Mouse (Mus musculus) spleen, adult 2 months (tissue): ENCODE results near the gene Pbld2. TPM values are rescaled to one million over a fixed set of nuclear protein-coding genes. Genes with fewer than 3 reads are reported as not detected.

Experiments
- DNase-seq, 2 experiments: peaks; one replicate each; pipeline versions ENCODE4 v3.0.0 to v3.0.0-alpha.2; 2012 to 2021; ENCODE audit warnings: low spot score in 2 of 2, low read depth in 1 of 2
- H3K27ac ChIP-seq: fragments of 200-500 bp; 2 replicates; pipeline ENCODE4 v1.5.1; 2012; ENCODE audit warnings: low read length, inconsistent platforms; ENCODE audit not compliant: insufficient read depth
- H3K27me3 ChIP-seq: fragments of 200-500 bp; 2 replicates; pipeline ENCODE4 v1.6.1; 2012; ENCODE audit warnings: mild to moderate bottlenecking, moderate library complexity, low read length, inconsistent platforms; ENCODE audit not compliant: control insufficient read depth, insufficient read depth
- H3K36me3 ChIP-seq: fragments of 200-500 bp; 2 replicates; pipeline ENCODE4 v1.6.1; 2012; ENCODE audit warnings: mild to moderate bottlenecking, low read length, inconsistent platforms; ENCODE audit not compliant: control insufficient read depth, insufficient read depth
- H3K4me1 ChIP-seq: fragments of 200-500 bp; 2 replicates; pipeline ENCODE4 v1.6.1; 2011; ENCODE audit warnings: inconsistent platforms; ENCODE audit not compliant: control insufficient read depth, insufficient read depth, insufficient read length
- H3K4me3 ChIP-seq: fragments of 200-500 bp; 2 replicates; pipeline ENCODE4 v1.5.1; 2011; ENCODE audit warnings: mild to moderate bottlenecking, inconsistent platforms; ENCODE audit not compliant: insufficient read depth, insufficient read length; ENCODE audit errors: extremely low read depth
- CTCF ChIP-seq: fragments of 200-500 bp; IDR thresholded peaks from 2 replicates; pipeline ENCODE4 v1.5.1; 2011; ENCODE audit warnings: mild to moderate bottlenecking, inconsistent platforms; ENCODE audit not compliant: insufficient read depth, insufficient read length, insufficient replicate concordance; ENCODE audit errors: extremely low read depth
- POLR2A ChIP-seq: fragments of 200-500 bp; IDR thresholded peaks from 2 replicates; pipeline ENCODE4 v1.6.1; 2011; ENCODE audit warnings: low read depth, low read length, inconsistent platforms
- WGBS: fragments of 180-500 bp; shearing (Covaris S2); methylation state at CpG from one replicate; pipeline ENCODE4 v1.1.7; 2018; 5-methylcytosine and 5-hydroxymethylcytosine counted together
- polyA plus RNA-seq: library from polyadenylated mRNA; depleted of rRNA; stranded (reverse); fragments of >200 nt; gene quantifications from 2 replicates; pipeline ENCODE4 v1.2.3, GENCODE M21; 2012

Pbld2 gene
- polyA plus RNA-seq, 1 experiment, result 0.74 TPM

- H3K4me1 ChIP-seq, result no peaks in the 10 kb centered on the region
- peaks cover 36% of the 10 kb centered on the region for H3K36me3 ChIP-seq
- H3K27me3 ChIP-seq, result no peaks in the 10 kb centered on the region
- TF ChIP-seq CTCF (no peak), POLR2A (no peak)
- no peak overlapping the region for H3K27ac ChIP-seq
- H3K4me3 ChIP-seq, result no peak overlapping the region
- WGBS, result 93% methylated on average over 6 of the region's 6 CpGs
- DNase-seq, result no peak
Observed at GRCm38 (mm10) chr10:63011556-63011955, 12.6 kb upstream of the Pbld2 start.

GRCm38 (mm10) chr10:63013476-63013875 is 10.6 kb upstream of the Pbld2 start:
- Histone ChIP-seq H3K36me3 (peaks cover 36% of the 10 kb centered on the region), H3K4me1 (no peaks in the 10 kb centered on the region), H3K4me3 (no peak overlapping the region), H3K27me3 (no peaks in the 10 kb centered on the region), H3K27ac (no peak overlapping the region)
- DNase-seq, result no peak
- TF ChIP-seq CTCF, result no peak
- 77% methylated on average over 3 of the region's 3 CpGs for WGBS

GRCm38 (mm10) chr10:63014168-63014567 is 9.9 kb upstream of the Pbld2 start:
- Histone ChIP-seq H3K4me3 (no peak overlapping the region), H3K36me3 (peaks cover 36% of the 10 kb centered on the region), H3K4me1 (no peaks in the 10 kb centered on the region), H3K27ac (no peak overlapping the region), H3K27me3 (no peaks in the 10 kb centered on the region)
- DNase-seq, result no peak
- TF ChIP-seq POLR2A, result no peak
- no peak for TF ChIP-seq CTCF
- 96% methylated on average over 9 of the region's 9 CpGs for WGBS

- H3K27ac ChIP-seq, result no peak overlapping the region
- WGBS, result 92% methylated on average over 6 of the region's 6 CpGs
- TF ChIP-seq POLR2A (no peak), CTCF (no peak)
Observed at GRCm38 (mm10) chr10:63019304-63019703, 4.8 kb upstream of the Pbld2 start.

GRCm38 (mm10) chr10:63021702-63022101 is 2.4 kb upstream of the Pbld2 start:
- WGBS, result 30% methylated on average over 4 of the region's 4 CpGs
- Histone ChIP-seq H3K4me1 (peaks cover 11% of the 10 kb centered on the region), H3K27ac (no peak overlapping the region), H3K36me3 (peaks cover 3% of the 10 kb centered on the region; the same call in 1 of the 2 replicates), H3K4me3 (no peak overlapping the region), H3K27me3 (no peaks in the 10 kb centered on the region)
- no peak for TF ChIP-seq CTCF
- TF ChIP-seq POLR2A, result no peak
- no peak for DNase-seq

More at GRCm38 (mm10) chr10:63019304-63019703, 4.8 kb upstream of the Pbld2 start:
- Histone ChIP-seq H3K36me3 (peaks cover 14% of the 10 kb centered on the region), H3K4me3 (no peak overlapping the region), H3K27me3 (no peaks in the 10 kb centered on the region), H3K4me1 (peaks cover 6% of the 10 kb centered on the region)
- no peak for DNase-seq

GRCm38 (mm10) chr10:63022541-63023120 is 1.5 kb upstream of the Pbld2 start:
- TF ChIP-seq CTCF (no peak), POLR2A (no peak)
- WGBS, result under 1% methylated on average over 27 of the region's 27 CpGs
- Histone ChIP-seq H3K4me1 (peaks cover 11% of the 10 kb centered on the region), H3K27ac (peak overlapping the region; percentile 92), H3K4me3 (peak overlapping the region; percentile 64), H3K36me3 (0 out of 2 replicates have a peak, but pooled peaks cover 2% of the 10 kb centered on the region), H3K27me3 (no peaks in the 10 kb centered on the region)
- no peak for DNase-seq

- Histone ChIP-seq H3K27ac (peak overlapping the region; percentile 92), H3K4me1 (peaks cover 11% of the 10 kb centered on the region), H3K36me3 (no peaks in the 10 kb centered on the region), H3K27me3 (no peaks in the 10 kb centered on the region), H3K4me3 (peak overlapping the region; percentile 64)
- peak; percentile 22 to 53 for DNase-seq
- under 1% methylated on average over 67 of the region's 68 CpGs for WGBS
- TF ChIP-seq POLR2A (no peak), CTCF (no peak)
Observed at GRCm38 (mm10) chr10:63023121-63023748, 880 bp upstream of the Pbld2 start.

- H3K4me1 ChIP-seq, result peaks cover 11% of the 10 kb centered on the region
- peak; percentile 14 to 49 for DNase-seq
- TF ChIP-seq POLR2A (no peak), CTCF (no peak)
Observed at GRCm38 (mm10) chr10:63024580-63024910, 430 bp downstream of the Pbld2 start.

More at GRCm38 (mm10) chr10:63024580-63024910, 430 bp downstream of the Pbld2 start:
- 1% methylated on average over 8 of the region's 8 CpGs for WGBS
- H3K36me3 ChIP-seq, result no peaks in the 10 kb centered on the region
- H3K27ac ChIP-seq, result peak overlapping the region; percentile 93
- peak overlapping the region; percentile 64 for H3K4me3 ChIP-seq
- no peaks in the 10 kb centered on the region for H3K27me3 ChIP-seq
